Mouse (Mus musculus) naive thymus-derived CD4-positive, alpha-beta T cell, adult 5 months (primary cell): Measurements from ENCODE around the gene Slamf9. TPM values are rescaled to one million over a fixed set of nuclear protein-coding genes. Genes with fewer than 3 reads are reported as not detected.

Source experiments
- polyA plus RNA-seq: library from polyadenylated mRNA; unstranded; fragments of 100-300 nt; shearing (Covaris generic); gene quantifications from one replicate; pipeline ENCODE4 v1.2.1, GENCODE M21; 2017

Gene Slamf9
- polyA plus RNA-seq = not detected

DNA sequence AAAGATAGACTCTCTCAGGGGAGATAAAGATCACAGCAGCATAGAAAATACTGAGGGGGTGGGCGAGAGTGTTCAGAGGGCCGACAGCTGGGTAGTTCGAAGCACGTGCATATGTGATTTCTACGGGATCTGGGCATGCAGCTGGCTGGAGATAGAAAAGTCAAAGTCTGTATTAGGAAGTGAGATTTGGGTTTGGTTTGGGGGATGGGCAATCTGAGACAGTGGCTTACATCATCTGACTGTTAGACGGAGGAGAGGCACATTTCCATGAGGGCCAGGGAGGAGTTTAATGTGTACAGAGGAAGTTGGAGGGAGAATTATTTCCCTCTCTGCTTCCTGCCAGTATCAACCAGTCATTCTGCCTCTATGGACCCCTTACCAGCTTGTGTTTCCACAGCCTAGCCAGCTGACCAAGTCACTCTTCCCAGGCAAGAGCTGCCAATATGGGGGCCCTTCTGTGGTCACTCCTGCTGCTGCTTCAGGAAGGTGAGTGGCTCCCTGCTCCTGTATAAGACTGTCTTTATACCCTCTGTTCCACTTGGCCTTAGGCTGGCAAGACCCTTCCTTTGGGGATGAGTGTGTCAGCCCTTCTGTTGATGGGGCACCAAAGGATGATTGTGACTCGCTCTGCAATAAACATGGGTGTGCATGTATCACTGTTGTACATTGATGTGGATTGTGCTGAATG, at the start of gene Slamf9:
Slamf9 (plus strand) TSS at position 305 of the 688 bp plus-strand sequence.

DNA sequence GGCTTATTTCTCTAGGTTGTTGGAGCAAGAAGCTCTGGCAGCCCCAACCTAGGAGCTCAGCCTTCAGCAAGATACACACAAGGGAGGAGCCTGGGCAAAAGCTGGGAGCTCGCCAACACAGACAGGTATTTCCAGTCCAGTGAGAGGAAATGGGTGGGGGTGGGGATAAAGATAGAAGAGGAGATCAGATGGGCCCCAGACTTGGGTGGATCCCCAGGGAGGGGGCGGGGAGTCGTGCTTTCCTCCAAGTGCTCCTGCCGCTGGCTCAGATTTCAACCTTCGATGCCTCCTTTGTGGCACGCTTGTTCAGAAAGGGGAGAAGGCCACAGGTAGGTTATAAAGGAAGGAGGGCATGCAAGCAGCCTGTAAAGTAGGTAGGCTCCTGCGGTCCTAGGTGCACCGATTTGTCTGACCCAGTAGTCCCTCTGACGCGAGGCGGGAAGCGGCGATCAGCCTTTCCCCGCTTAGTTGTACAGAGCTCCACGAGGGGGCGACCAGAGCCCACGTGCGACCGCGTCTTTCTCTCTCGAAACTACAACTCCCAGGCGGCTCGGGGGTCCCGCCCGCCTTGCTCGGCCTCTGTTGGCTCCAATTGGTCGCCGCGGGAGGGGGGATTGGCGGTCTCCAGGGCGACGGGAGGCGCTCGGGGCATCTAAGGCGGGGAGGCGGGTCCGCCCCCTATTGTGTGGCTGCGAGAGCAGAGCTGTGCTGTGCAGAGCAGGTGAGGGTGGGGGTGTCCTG, 6.6 kb downstream of the Slamf9 start, which contains the start of gene Igsf9:
Igsf9 (plus strand) TSS at position 249 of the 741 bp plus-strand sequence.

DNA sequence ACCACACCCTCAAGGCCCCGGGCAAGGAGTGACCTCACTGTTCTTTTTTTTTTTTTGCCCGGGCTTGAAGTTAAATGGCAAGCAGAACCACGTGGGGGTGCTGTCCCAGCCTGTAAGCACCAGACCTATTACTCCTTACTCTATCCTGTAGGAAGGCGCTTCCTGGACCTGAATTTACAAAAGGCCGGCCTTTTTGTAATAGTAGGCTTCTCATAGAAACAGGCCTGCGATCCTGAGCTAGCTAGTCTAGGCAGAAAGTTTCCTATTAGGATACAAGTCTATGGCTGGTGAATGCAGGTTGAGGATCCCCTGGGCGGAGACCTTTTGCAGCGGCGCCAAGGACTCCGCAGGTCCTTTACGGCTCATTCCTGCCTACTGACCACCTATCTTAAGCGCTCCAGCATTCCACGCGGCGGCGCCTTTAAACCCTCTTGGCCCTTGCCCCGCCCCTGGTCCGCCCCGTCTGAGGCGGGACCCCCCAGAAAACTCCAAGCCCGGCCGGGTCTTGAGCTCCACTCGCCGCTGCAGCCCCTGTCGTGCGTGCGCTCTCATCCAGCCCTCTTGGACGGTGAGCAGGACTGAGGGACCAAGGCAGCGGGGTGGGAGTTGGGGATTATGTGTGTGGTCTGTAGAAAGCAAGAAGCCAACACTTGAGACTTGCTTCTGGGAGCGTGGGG, 24.7 kb downstream of the Slamf9 start, which contains the start of gene Tagln2:
Tagln2 (plus strand) TSS at position 283 of the 677 bp plus-strand sequence.

DNA sequence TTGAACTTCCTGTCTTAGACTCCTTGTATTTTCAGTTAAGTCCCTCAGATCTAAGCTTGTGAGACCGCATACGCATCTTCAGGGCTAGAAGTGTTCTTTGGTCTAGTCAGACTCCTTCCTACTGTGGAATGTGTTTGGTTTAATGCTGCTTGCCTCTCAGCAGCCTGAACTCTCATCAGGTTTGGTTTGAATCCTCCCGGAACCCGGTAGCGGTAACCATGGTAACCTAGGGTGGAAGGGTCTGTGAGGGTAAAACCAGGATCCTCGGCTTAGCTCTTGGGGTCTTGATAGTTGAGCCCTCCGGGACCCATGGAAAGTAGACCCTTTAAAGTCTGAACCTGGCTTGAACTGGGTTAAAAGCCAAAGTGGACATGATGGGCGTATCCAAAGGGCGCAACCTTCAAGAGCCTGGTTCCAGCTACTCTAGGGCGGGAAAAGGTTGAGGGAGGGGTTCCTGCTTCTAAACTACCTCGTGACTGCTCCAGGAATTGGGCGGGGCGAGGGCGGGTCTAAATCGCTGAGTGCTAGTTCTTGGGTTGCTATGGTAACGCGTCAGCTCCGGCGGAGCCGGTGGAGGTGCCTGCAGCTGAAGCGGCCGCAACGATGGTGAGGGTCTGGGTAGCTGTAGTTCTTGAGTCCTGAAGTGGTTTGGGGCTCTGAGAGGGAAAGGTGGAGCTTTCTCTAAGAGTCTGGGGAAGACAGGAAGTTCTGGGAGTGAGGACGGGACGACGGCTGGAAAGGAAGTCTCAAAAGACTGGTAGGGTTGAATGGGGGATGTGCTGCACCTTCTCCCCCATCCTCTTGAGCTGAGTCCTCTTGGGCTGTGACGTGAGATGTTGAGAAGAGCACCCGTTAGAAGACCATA, 45.6 kb downstream of the Slamf9 start, which contains the start of gene Cfap45:
Cfap45 (plus strand) TSS at position 226 of the 865 bp plus-strand sequence.

Other genes with a start within 250 kb of the Slamf9 start
- not detected for gene Atp1a4, start 216.9 kb upstream of the Slamf9 start, polyA plus RNA-seq
- gene Igsf8, start 213.7 kb upstream of the Slamf9 start, polyA plus RNA-seq = 26.6 TPM
- not detected for gene Atp1a2, start 177.3 kb upstream of the Slamf9 start, polyA plus RNA-seq
- not detected for gene Kcnj9, start 146.0 kb upstream of the Slamf9 start, polyA plus RNA-seq
- gene Kcnj10, start 134.1 kb upstream of the Slamf9 start, polyA plus RNA-seq = not detected
- 8.2 TPM for gene Pigm, start 98.8 kb upstream of the Slamf9 start, polyA plus RNA-seq
- gene Igsf9, start 6.4 kb downstream of the Slamf9 start, polyA plus RNA-seq = 0.90 TPM
- 280 TPM for gene Tagln2, start 24.7 kb downstream of the Slamf9 start, polyA plus RNA-seq
- 0.55 TPM for gene Cfap45, start 45.4 kb downstream of the Slamf9 start, polyA plus RNA-seq
- gene Vsig8, start 80.6 kb downstream of the Slamf9 start, polyA plus RNA-seq = not detected
- gene Slamf8, start 115.2 kb downstream of the Slamf9 start, polyA plus RNA-seq = not detected
- not detected for gene Fcrl6, start 127.2 kb downstream of the Slamf9 start, polyA plus RNA-seq
- 2.0 TPM for gene Dusp23, start 157.6 kb downstream of the Slamf9 start, polyA plus RNA-seq
- not detected for gene Crp, start 222.7 kb downstream of the Slamf9 start, polyA plus RNA-seq